Mouse (Mus musculus) myocyte (in vitro differentiated cells): Measurements from ENCODE around the gene Dag1. TPM values are rescaled to one million over a fixed set of nuclear protein-coding genes. Genes with fewer than 3 reads are reported as not detected.

Source experiments
- H3K27me3 ChIP-seq: one replicate; pipeline ENCODE4 v1.6.1; 2011; ENCODE audit not compliant: control insufficient read depth, insufficient read depth, insufficient read length
- H3K36me3 ChIP-seq: one replicate; pipeline ENCODE4 v1.6.1; 2011; ENCODE audit not compliant: control insufficient read depth, insufficient read depth
- H3K4me2 ChIP-seq: one replicate; pipeline ENCODE4 v1.6.1; 2011; ENCODE audit warnings: low read depth, control low read depth
- H3K4me3 ChIP-seq: one replicate; pipeline ENCODE4 v1.5.1; 2011; ENCODE audit warnings: mild to moderate bottlenecking, control low read depth, moderate library complexity
- H3K79me2 ChIP-seq: one replicate; pipeline ENCODE4 v1.6.1; 2011; ENCODE audit not compliant: control insufficient read depth, insufficient read depth
- H3ac ChIP-seq: one replicate; pipeline ENCODE4 v1.6.1; 2011; ENCODE audit not compliant: control insufficient read depth, insufficient read length
- CEBPB ChIP-seq: IDR thresholded peaks from 2 replicates; pipeline ENCODE4 v1.6.1; 2011; ENCODE audit warnings: mild to moderate bottlenecking, moderate library complexity; ENCODE audit not compliant: poor library complexity, insufficient read depth, severe bottlenecking
- E2F4 ChIP-seq: IDR thresholded peaks from one replicate; pipeline ENCODE4 v1.6.1; 2011; ENCODE audit warnings: mild to moderate bottlenecking, control low read depth, moderate library complexity; ENCODE audit not compliant: insufficient read depth
- MAX ChIP-seq: IDR thresholded peaks from one replicate; pipeline ENCODE4 v1.6.1; 2011; ENCODE audit warnings: low read depth, mild to moderate bottlenecking, control low read depth
- MYOD1 ChIP-seq, 3 experiments: IDR thresholded peaks; one replicate each; pipeline ENCODE4 v1.6.1; 2011; ENCODE audit warnings: control low read depth in 2 of 3, low read depth in 2 of 3, mild to moderate bottlenecking in 2 of 3, moderate library complexity in 1 of 3; ENCODE audit not compliant: insufficient read length in 2 of 3, control insufficient read depth in 1 of 3
- MYOG ChIP-seq, 3 experiments: IDR thresholded peaks; one replicate each; pipeline ENCODE4 v1.6.1; 2011; ENCODE audit warnings: control low read depth in 2 of 3, low read depth in 2 of 3, mild to moderate bottlenecking in 2 of 3; ENCODE audit not compliant: insufficient read length in 2 of 3, control insufficient read depth in 1 of 3, insufficient read depth in 1 of 3
- POLR2A ChIP-seq: IDR thresholded peaks from one replicate; pipeline ENCODE4 v1.6.1; 2011; ENCODE audit warnings: low read depth, mild to moderate bottlenecking, control low read depth, moderate library complexity; ENCODE audit not compliant: insufficient read length
- POLR2AphosphoS2 ChIP-seq: IDR thresholded peaks from one replicate; pipeline ENCODE4 v1.6.1; 2011; ENCODE audit warnings: low read depth, control low read depth; ENCODE audit not compliant: insufficient read length
- REST ChIP-seq: IDR thresholded peaks from one replicate; pipeline ENCODE4 v1.6.1; 2011; ENCODE audit warnings: mild to moderate bottlenecking, control low read depth, moderate library complexity; ENCODE audit not compliant: insufficient read depth, insufficient read length
- SRF ChIP-seq: IDR thresholded peaks from one replicate; pipeline ENCODE4 v1.6.1; 2011; ENCODE audit warnings: low read depth; ENCODE audit not compliant: control insufficient read depth, insufficient read length
- TCF12 ChIP-seq: IDR thresholded peaks from one replicate; pipeline ENCODE4 v1.6.1; 2011; ENCODE audit warnings: mild to moderate bottlenecking, control low read depth; ENCODE audit not compliant: poor library complexity, insufficient read depth, severe bottlenecking
- TCF3 ChIP-seq: IDR thresholded peaks from one replicate; pipeline ENCODE4 v1.6.1; 2011; ENCODE audit warnings: low read depth, control low read depth; ENCODE audit not compliant: insufficient read length
- USF1 ChIP-seq: IDR thresholded peaks from one replicate; pipeline ENCODE4 v1.6.1; 2011; ENCODE audit warnings: low read depth, mild to moderate bottlenecking, control low read depth, moderate library complexity
- polyA plus RNA-seq: library from polyadenylated mRNA; unstranded; fragments of >200 nt; fragmentation: generic; extraction: Trizol; gene quantifications from one replicate; pipeline ENCODE4 v1.2.1, GENCODE M21; 2012; ENCODE audit warnings: missing spikeins

Dag1 gene
- polyA plus RNA-seq, 1 experiment, result 195 TPM

- Histone ChIP-seq H3ac (no peak within 1 kb of the TSS), H3K79me2 (no peaks in the 10 kb centered on the region), H3K4me2 (no peak within 1 kb of the TSS), H3K36me3 (no peaks in the 10 kb centered on the region), H3K27me3 (peaks cover 46% of the 10 kb centered on the region), H3K4me3 (no peak within 1 kb of the TSS)
- TF ChIP-seq REST (peak; percentile 73), TCF3 (no peak)
Measured at GRCm38 (mm10) chr9:108189787-108190679, 73.7 kb downstream of the Dag1 start, which contains the start of gene Bsn. Bsn (minus strand) TSS chr9:108190384.

GRCm38 (mm10) chr9:108189488-108189786, 74.3 kb downstream of the Dag1 start:
- H3K36me3 ChIP-seq, result no peaks in the 10 kb centered on the region
- no peaks in the 10 kb centered on the region for H3K79me2 ChIP-seq
- no peak overlapping the region for H3K4me2 ChIP-seq
- H3K4me3 ChIP-seq, result no peak overlapping the region
- no peak overlapping the region for H3ac ChIP-seq
- TF ChIP-seq TCF12 (no peak), MYOG (IDR thresholded peaks at IDR 0.05; ENCODE audit: control insufficient read depth in 1 of 3, insufficient read depth in 1 of 3, insufficient read length in 2 of 3, low read depth in 2 of 3) (no peak), POLR2A (no peak), CEBPB (no peak), MYOD1 (IDR thresholded peaks at IDR 0.05; ENCODE audit: control insufficient read depth in 1 of 3, insufficient read length in 2 of 3, low read depth in 2 of 3) (no peak), POLR2AphosphoS2 (no peak), E2F4 (no peak), SRF (no peak), MAX (no peak), USF1 (no peak), REST (no peak), TCF3 (no peak)
- H3K27me3 ChIP-seq, result peaks cover 46% of the 10 kb centered on the region

DNA sequence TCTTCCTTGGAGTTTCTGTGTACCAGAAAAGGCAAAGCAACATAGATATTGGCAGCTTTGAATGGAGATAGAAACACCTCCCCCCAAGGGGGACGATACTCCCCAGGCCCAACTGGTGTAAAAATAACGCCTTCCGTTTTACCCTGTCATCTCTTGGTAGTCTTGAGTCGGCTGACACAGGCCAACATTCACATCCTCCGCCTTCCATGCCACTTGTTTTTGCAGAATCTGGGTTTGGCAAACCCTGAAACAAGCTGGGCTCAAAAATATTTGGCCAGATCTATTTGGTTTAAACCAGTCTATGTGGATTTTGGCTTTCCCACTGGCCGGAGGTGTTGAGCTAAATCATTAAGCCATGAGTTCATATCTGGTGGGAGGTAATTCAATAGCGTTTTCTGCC, 74.7 kb downstream of the Dag1 start:
- H3K4me3 ChIP-seq, result no peak overlapping the region
- TF ChIP-seq E2F4 (no peak), CEBPB (no peak), MAX (no peak), TCF12 (no peak), USF1 (no peak), MYOD1 (IDR thresholded peaks at IDR 0.05; ENCODE audit: control insufficient read depth in 1 of 3, insufficient read length in 2 of 3, low read depth in 2 of 3) (no peak)
- no peaks in the 10 kb centered on the region for H3K79me2 ChIP-seq
- no peak overlapping the region for H3ac ChIP-seq
- no peaks in the 10 kb centered on the region for H3K36me3 ChIP-seq
- H3K27me3 ChIP-seq, result peaks cover 46% of the 10 kb centered on the region
- no peak overlapping the region for H3K4me2 ChIP-seq

DNA sequence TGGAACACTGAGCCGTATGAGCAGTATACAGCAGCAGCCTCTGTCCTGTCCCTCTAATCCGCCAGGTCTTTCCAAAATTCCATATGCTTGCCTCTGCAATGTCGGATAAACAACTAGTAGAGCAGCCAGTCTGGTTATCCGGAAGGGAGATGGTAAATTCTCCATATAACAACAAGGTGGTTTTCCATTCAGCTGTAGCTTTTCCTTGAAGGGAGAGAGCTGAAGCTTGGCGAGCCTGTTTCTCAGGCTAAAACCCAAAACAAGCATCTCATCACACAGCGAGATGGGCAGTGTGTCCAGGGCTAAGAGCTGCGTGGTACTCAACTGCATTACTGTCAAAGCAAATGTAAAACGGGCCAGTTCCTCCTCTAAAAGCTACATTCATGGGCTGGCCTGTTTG, 75.2 kb downstream of the Dag1 start:
- TF ChIP-seq CEBPB (no peak), TCF3 (no peak), MAX (no peak), MYOD1 (IDR thresholded peaks at IDR 0.05; ENCODE audit: control insufficient read depth in 1 of 3, insufficient read length in 2 of 3, low read depth in 2 of 3) (no peak)
- Histone ChIP-seq H3K36me3 (no peaks in the 10 kb centered on the region), H3K4me3 (no peak overlapping the region), H3K27me3 (peaks cover 46% of the 10 kb centered on the region), H3K79me2 (no peaks in the 10 kb centered on the region), H3K4me2 (no peak overlapping the region), H3ac (no peak overlapping the region)

GRCm38 (mm10) chr9:108187616-108188015, 76.1 kb downstream of the Dag1 start:
- peaks cover 46% of the 10 kb centered on the region for H3K27me3 ChIP-seq
- H3K4me2 ChIP-seq, result no peak overlapping the region
- no peak overlapping the region for H3K4me3 ChIP-seq
- H3K79me2 ChIP-seq, result no peaks in the 10 kb centered on the region
- H3K36me3 ChIP-seq, result no peaks in the 10 kb centered on the region
- H3ac ChIP-seq, result no peak overlapping the region
- no peak for TF ChIP-seq MYOG (IDR thresholded peaks at IDR 0.05; ENCODE audit: control insufficient read depth in 1 of 3, insufficient read depth in 1 of 3, insufficient read length in 2 of 3, low read depth in 2 of 3)
- no peak for TF ChIP-seq CEBPB
- no peak for TF ChIP-seq E2F4
- TF ChIP-seq TCF12, result no peak
- no peak for TF ChIP-seq SRF
